Mouse (Mus musculus) kidney, adult 18-20 months (tissue): ENCODE measurements around the gene Haus7.
"Not testable (repeated sequence)": the region's sequence is repeated elsewhere in the genome, so short reads cannot be mapped to it uniquely, and the experiment has no call there.

ENCODE experiments used
- DNase-seq: peaks from one replicate; pipeline ENCODE4 v3.0.0; 2021

The Haus7 gene

DNA sequence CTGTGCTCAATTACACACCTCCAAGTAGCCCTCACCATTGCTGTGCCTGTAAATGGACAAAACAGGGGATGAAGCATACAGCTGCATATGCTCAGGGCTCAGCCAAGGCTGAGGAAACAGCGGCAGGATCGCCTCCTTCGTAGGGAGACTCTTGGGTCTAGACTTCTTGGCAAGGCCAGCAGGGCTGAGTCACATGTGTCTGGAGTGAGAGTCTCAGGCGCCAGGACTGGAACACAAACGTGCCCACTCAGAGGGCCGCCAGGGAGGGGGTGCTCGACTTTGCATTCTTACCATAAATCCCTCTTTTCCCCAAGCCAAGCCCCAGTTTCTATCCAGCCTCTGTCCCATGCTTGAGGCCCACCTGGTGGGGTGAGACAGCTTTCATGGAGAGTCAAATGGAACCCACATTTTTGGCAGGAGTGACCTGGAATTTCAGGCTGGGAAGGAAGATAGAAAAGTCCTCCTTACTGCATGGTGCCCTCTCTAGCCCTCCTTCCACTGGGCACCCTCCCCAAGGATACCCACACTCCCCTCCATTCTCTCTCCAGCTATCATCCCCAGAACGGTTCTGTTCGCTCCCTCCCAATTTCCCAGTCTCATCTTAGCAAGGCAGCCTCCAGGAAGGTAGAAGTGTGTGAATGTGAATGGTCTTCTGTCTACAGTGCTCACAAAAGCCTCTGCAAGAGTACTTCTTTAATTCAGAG lies 6.8 kb upstream of the Haus7 start:
- DNase-seq: no peak

- no peak for DNase-seq
These were observed 1.9 kb upstream of the Haus7 start for GRCm38 (mm10) chrX:73460792-73461191.

DNA sequence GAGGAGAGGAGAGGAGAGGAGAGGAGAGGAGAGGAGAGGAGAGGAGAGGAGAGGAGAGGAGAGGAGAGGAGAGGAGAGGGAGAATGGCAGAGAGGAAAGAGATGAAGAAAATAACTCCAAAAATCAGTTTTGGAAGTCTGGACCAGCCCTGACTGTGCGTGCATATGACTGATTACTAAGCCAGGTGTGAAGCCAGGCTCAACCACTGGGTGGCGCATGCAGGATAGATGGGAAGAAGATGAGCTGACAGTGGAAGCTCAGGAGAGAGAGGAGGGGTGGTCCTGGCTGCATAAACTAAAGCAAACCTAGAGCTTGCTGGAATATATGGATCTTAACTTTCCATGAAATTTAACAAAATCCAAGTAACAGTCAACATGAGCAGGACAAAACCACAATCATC lies 6.9 kb downstream of the Haus7 start:
- peak; percentile 74 for DNase-seq

- DNase-seq: no peak
These were observed 17.4 kb downstream of the Haus7 start for GRCm38 (mm10) chrX:73441428-73441827.

- DNase-seq: no peak
These were observed 23.6 kb downstream of the Haus7 start, which contains the start of gene Trex2 for GRCm38 (mm10) chrX:73435252-73435651. Gene Trex2, minus strand, starts transcription at chrX:73435344.

GRCm38 (mm10) chrX:73432850-73433249 lies 26.0 kb downstream of the Haus7 start:
- DNase-seq: no peak

GRCm38 (mm10) chrX:73430036-73430435 lies 28.8 kb downstream of the Haus7 start:
- no peak for DNase-seq

- DNase-seq: no peak
These were observed 46.1 kb downstream of the Haus7 start for GRCm38 (mm10) chrX:73412767-73413166.

DNA sequence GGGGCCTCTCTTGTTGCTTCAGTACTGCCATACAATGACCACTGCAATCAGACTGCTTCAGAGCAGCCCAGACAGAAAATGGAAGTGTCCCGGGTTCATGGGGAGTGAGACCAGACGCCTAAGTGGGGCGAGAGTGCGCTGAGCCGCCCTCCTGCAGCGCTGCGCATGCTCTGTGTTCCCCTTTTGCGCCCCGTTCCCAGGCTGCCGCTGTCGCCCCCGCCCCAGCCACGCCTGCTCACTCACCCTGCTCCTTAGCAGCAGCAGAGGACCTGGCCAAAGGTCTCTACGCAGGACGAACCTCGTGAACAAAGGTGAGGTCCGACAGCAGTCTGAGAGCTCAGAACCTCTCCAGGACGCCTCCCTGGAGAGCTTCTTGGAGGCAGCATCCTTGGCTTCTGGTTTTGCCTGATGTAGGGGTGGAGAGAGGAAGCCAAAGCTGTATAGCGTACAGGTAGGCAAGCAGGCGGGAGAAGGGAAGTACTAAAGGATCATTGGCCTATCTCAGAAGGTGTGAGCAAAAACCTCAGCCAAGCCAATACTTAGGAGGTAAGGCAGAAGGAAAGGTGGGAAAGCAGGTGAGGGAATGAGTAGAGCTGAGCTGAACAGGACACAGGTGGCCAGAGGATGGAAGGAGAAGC lies 47.8 kb downstream of the Haus7 start, which contains the start of gene Zfp92:
Gene Zfp92 (plus strand): TSS at position 217 of the 638 bp plus-strand sequence.
- no peak for DNase-seq

GRCm38 (mm10) chrX:73401616-73402015 lies 57.2 kb downstream of the Haus7 start:
- DNase-seq: no peak

GRCm38 (mm10) chrX:73400951-73401350 lies 57.9 kb downstream of the Haus7 start:
- no peak for DNase-seq

DNA sequence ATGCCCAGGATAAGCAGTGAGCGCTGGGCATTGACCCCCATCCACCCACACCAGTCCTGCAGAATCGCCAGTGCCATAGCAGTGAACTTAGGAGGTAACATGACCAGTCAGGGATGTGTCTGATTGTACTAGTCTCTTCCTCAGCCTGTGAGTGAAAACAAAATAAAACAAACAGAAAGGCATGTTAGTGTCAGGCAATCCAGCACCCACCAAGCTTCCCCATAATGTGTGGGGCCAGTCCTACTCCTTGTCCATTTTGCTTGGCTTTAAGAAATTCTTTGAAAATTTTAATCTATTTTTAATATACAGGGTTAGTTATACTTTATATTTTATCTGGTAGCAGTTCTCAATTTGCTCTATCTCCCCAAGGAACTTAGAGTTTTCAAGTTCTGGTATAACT lies 60.2 kb downstream of the Haus7 start, which contains the start of gene Gm18336:
Gene Gm18336 (minus strand): TSS at position 101 of the 400 bp plus-strand sequence.
- DNase-seq: not testable (repeated sequence)

DNA sequence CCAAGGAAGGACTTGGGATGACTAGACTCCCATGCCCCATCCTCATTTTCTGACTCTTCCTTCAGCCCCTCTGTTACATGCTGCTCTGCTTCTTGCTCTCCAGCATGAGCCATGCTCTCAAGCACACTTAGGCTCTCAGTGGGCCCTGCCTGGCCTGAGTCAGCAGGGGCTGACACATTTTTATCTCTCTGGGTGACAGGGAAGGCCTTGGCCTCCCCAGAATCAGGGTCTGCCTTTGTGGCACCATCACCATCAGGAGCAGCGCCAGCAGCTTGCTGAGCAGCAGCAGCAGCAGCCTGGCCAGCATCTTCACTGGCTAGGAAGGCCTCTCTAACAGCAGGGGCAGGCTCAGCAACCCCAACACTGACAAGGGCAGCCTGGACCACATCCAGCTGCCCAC lies 62.4 kb downstream of the Haus7 start:
- no peak for DNase-seq

DNA sequence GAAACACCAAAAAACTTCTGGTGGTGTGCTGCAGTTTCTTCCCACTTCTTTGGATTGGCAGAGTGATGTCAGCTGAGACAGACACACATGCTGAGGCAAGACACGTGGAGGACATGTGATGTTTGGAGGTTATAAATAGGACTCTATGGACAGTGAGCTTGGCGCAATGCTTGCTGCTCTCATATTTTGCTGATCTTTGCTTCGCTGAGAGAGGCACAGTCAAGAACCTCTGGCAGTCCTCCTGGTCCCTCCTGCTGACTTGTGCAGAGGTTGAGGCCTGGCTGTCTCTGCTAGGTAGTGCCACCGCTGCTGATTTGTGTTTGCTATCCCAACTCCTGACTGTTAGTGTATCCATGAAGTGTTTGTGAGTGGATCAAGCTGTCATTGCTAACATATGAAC lies 67.4 kb downstream of the Haus7 start:
- DNase-seq: no peak
